Mouse (Mus musculus): ENCODE results near the gene Atp1a2. TPM values are rescaled to one million over a fixed set of nuclear protein-coding genes. Genes with fewer than 3 reads are reported as not detected.
A peak's percentile ranks its signal among the peaks of the same experiment; 100 is the strongest.

The Atp1a2 gene
- polyA plus RNA-seq, 1 experiment from 2014 or later = 69.0 TPM

GRCm38 (mm10) chr1:172302851-172303250 lies 5.0 kb upstream of the Atp1a2 start:
- Histone ChIP-seq H3K4me1 (ENCODE audit: control insufficient read depth, insufficient read depth, low read length) (peaks cover 11% of the 10 kb centered on the region), H3K27me3 (ENCODE audit: control insufficient read depth, insufficient read depth, low read depth, low read length) (no peaks in the 10 kb centered on the region), H3K9ac (ENCODE audit: low read depth, low read length) (no peak overlapping the region), H3K4me3 (ENCODE audit: low read depth, low read length) (no peak overlapping the region), H3K36me3 (ENCODE audit: control insufficient read depth, insufficient read depth, low read length) (no peaks in the 10 kb centered on the region), H3K4me2 (ENCODE audit: low read length) (no peak overlapping the region), H3K27ac (ENCODE audit: low read length) (no peak overlapping the region), H3K9me3 (replicated peaks; ENCODE audit: control insufficient read depth, low read length, poor library complexity, severe bottlenecking) (no peaks in the 10 kb centered on the region)
- ATAC-seq = no peak
- WGBS = 12% methylated on average over 6 of the region's 6 CpGs

- no peak overlapping the region for H3K4me3 ChIP-seq (ENCODE audit: low read depth, low read length)
- ATAC-seq = no peak
- H3K4me2 ChIP-seq (ENCODE audit: low read length) = no peak overlapping the region
- H3K27ac ChIP-seq (ENCODE audit: low read length) = no peak overlapping the region
- no peak overlapping the region for H3K9ac ChIP-seq (ENCODE audit: low read depth, low read length)
- H3K9me3 ChIP-seq (replicated peaks; ENCODE audit: control insufficient read depth, low read length, poor library complexity, severe bottlenecking) = no peaks in the 10 kb centered on the region
- H3K4me1 ChIP-seq (ENCODE audit: control insufficient read depth, insufficient read depth, low read length) = peaks cover 9% of the 10 kb centered on the region
- 59% methylated on average over 3 of the region's 3 CpGs for WGBS
- no peaks in the 10 kb centered on the region for H3K36me3 ChIP-seq (ENCODE audit: control insufficient read depth, insufficient read depth, low read length)
- no peaks in the 10 kb centered on the region for H3K27me3 ChIP-seq (ENCODE audit: control insufficient read depth, insufficient read depth, low read depth, low read length)
Observed at GRCm38 (mm10) chr1:172302311-172302710, 4.4 kb upstream of the Atp1a2 start.

- Histone ChIP-seq H3K4me1 (ENCODE audit: control insufficient read depth, insufficient read depth, low read length) (peaks cover 9% of the 10 kb centered on the region), H3K36me3 (ENCODE audit: control insufficient read depth, insufficient read depth, low read length) (no peaks in the 10 kb centered on the region), H3K9ac (ENCODE audit: low read depth, low read length) (no peak overlapping the region), H3K4me2 (ENCODE audit: low read length) (no peak overlapping the region), H3K27ac (ENCODE audit: low read length) (peak overlapping the region; percentile 38; the same call in 1 of the 2 replicates), H3K27me3 (ENCODE audit: control insufficient read depth, insufficient read depth, low read depth, low read length) (no peaks in the 10 kb centered on the region), H3K4me3 (ENCODE audit: low read depth, low read length) (no peak overlapping the region), H3K9me3 (replicated peaks; ENCODE audit: control insufficient read depth, low read length, poor library complexity, severe bottlenecking) (no peaks in the 10 kb centered on the region)
- ATAC-seq = peak; percentile 31; the same call in 1 of the 2 replicates
- 40% methylated on average over 12 of the region's 12 CpGs for WGBS
Observed at GRCm38 (mm10) chr1:172301180-172301579, 3.3 kb upstream of the Atp1a2 start.

- H3K27me3 ChIP-seq (ENCODE audit: control insufficient read depth, insufficient read depth, low read depth, low read length) = no peaks in the 10 kb centered on the region
- no peak for ATAC-seq
- H3K9ac ChIP-seq (ENCODE audit: low read depth, low read length) = no peak overlapping the region
- H3K9me3 ChIP-seq (replicated peaks; ENCODE audit: control insufficient read depth, low read length, poor library complexity, severe bottlenecking) = no peaks in the 10 kb centered on the region
- no peaks in the 10 kb centered on the region for H3K36me3 ChIP-seq (ENCODE audit: control insufficient read depth, insufficient read depth, low read length)
- H3K4me2 ChIP-seq (ENCODE audit: low read length) = no peak overlapping the region
- WGBS = 62% methylated on average over 5 of the region's 5 CpGs
- H3K4me3 ChIP-seq (ENCODE audit: low read depth, low read length) = no peak overlapping the region
- H3K27ac ChIP-seq (ENCODE audit: low read length) = 0 out of 2 replicates have a peak overlapping the region, but pooled peaks have one; percentile 11
- peaks cover 9% of the 10 kb centered on the region for H3K4me1 ChIP-seq (ENCODE audit: control insufficient read depth, insufficient read depth, low read length)
Observed at GRCm38 (mm10) chr1:172300247-172300646, 2.4 kb upstream of the Atp1a2 start.

- 61% methylated on average over 7 of the region's 7 CpGs for WGBS
- Histone ChIP-seq H3K27ac (ENCODE audit: low read length) (no peak overlapping the region), H3K27me3 (ENCODE audit: control insufficient read depth, insufficient read depth, low read depth, low read length) (no peaks in the 10 kb centered on the region), H3K9ac (ENCODE audit: low read depth, low read length) (no peak overlapping the region), H3K36me3 (ENCODE audit: control insufficient read depth, insufficient read depth, low read length) (no peaks in the 10 kb centered on the region), H3K4me3 (ENCODE audit: low read depth, low read length) (no peak overlapping the region), H3K9me3 (replicated peaks; ENCODE audit: control insufficient read depth, low read length, poor library complexity, severe bottlenecking) (no peaks in the 10 kb centered on the region), H3K4me2 (ENCODE audit: low read length) (no peak overlapping the region), H3K4me1 (ENCODE audit: control insufficient read depth, insufficient read depth, low read length) (peaks cover 9% of the 10 kb centered on the region)
- ATAC-seq = no peak
Observed at GRCm38 (mm10) chr1:172299528-172299927, 1.7 kb upstream of the Atp1a2 start.

GRCm38 (mm10) chr1:172296816-172297510 lies 901 bp downstream of the Atp1a2 start:
- H3K4me3 ChIP-seq (ENCODE audit: low read depth, low read length) = peak overlapping the region; percentile 30
- H3K36me3 ChIP-seq (ENCODE audit: control insufficient read depth, insufficient read depth, low read length) = no peaks in the 10 kb centered on the region
- peak overlapping the region; percentile 33 for H3K4me2 ChIP-seq (ENCODE audit: low read length)
- H3K4me1 ChIP-seq (ENCODE audit: control insufficient read depth, insufficient read depth, low read length) = peaks cover 9% of the 10 kb centered on the region
- 72% methylated on average over 6 of the region's 6 CpGs for WGBS
- H3K9ac ChIP-seq (ENCODE audit: low read depth, low read length) = peak overlapping the region; percentile 31; the same call in 1 of the 2 replicates
- ATAC-seq = no peak
- H3K27me3 ChIP-seq (ENCODE audit: control insufficient read depth, insufficient read depth, low read depth, low read length) = no peaks in the 10 kb centered on the region
- H3K27ac ChIP-seq (ENCODE audit: low read length) = peak overlapping the region; percentile 79
- H3K9me3 ChIP-seq (replicated peaks; ENCODE audit: control insufficient read depth, low read length, poor library complexity, severe bottlenecking) = no peaks in the 10 kb centered on the region

- Histone ChIP-seq H3K36me3 (ENCODE audit: control insufficient read depth, insufficient read depth, low read length) (no peaks in the 10 kb centered on the region), H3K9ac (ENCODE audit: low read depth, low read length) (no peak overlapping the region)
- ATAC-seq = peak; percentile 80
Observed at GRCm38 (mm10) chr1:172295751-172296197, 2.1 kb downstream of the Atp1a2 start.

GRCm38 (mm10) chr1:172293449-172293848 lies 4.4 kb downstream of the Atp1a2 start:
- ATAC-seq = no peak
- H3K4me1 ChIP-seq (ENCODE audit: control insufficient read depth, insufficient read depth, low read length) = 0 out of 2 replicates have a peak, but pooled peaks cover 4% of the 10 kb centered on the region
- H3K4me3 ChIP-seq (ENCODE audit: low read depth, low read length) = no peak overlapping the region

More at GRCm38 (mm10) chr1:172295751-172296197, 2.1 kb downstream of the Atp1a2 start:
- WGBS = 60% methylated on average over 4 of the region's 4 CpGs
- H3K27me3 ChIP-seq (ENCODE audit: control insufficient read depth, insufficient read depth, low read depth, low read length) = no peaks in the 10 kb centered on the region
- peaks cover 4% of the 10 kb centered on the region; the same call in 1 of the 2 replicates for H3K4me1 ChIP-seq (ENCODE audit: control insufficient read depth, insufficient read depth, low read length)
- H3K27ac ChIP-seq (ENCODE audit: low read length) = peak overlapping the region; percentile 79
- peak overlapping the region; percentile 17 for H3K4me3 ChIP-seq (ENCODE audit: low read depth, low read length)
- H3K9me3 ChIP-seq (replicated peaks; ENCODE audit: control insufficient read depth, low read length, poor library complexity, severe bottlenecking) = no peaks in the 10 kb centered on the region
- peak overlapping the region; percentile 33 for H3K4me2 ChIP-seq (ENCODE audit: low read length)

GRCm38 (mm10) chr1:172292880-172293279 lies 5.0 kb downstream of the Atp1a2 start:
- Histone ChIP-seq H3K27ac (ENCODE audit: low read length) (no peak overlapping the region), H3K36me3 (ENCODE audit: control insufficient read depth, insufficient read depth, low read length) (no peaks in the 10 kb centered on the region), H3K4me2 (ENCODE audit: low read length) (no peak overlapping the region), H3K27me3 (ENCODE audit: control insufficient read depth, insufficient read depth, low read depth, low read length) (no peaks in the 10 kb centered on the region), H3K4me1 (ENCODE audit: control insufficient read depth, insufficient read depth, low read length) (0 out of 2 replicates have a peak, but pooled peaks cover under 1% of the 10 kb centered on the region), H3K9me3 (replicated peaks; ENCODE audit: control insufficient read depth, low read length, poor library complexity, severe bottlenecking) (no peaks in the 10 kb centered on the region), H3K9ac (ENCODE audit: low read depth, low read length) (no peak overlapping the region), H3K4me3 (ENCODE audit: low read depth, low read length) (no peak overlapping the region)
- ATAC-seq = no peak
- 83% methylated on average over 2 of the region's 2 CpGs for WGBS

More at GRCm38 (mm10) chr1:172293449-172293848, 4.4 kb downstream of the Atp1a2 start:
- Histone ChIP-seq H3K36me3 (ENCODE audit: control insufficient read depth, insufficient read depth, low read length) (no peaks in the 10 kb centered on the region), H3K9me3 (replicated peaks; ENCODE audit: control insufficient read depth, low read length, poor library complexity, severe bottlenecking) (no peaks in the 10 kb centered on the region), H3K4me2 (ENCODE audit: low read length) (no peak overlapping the region), H3K27me3 (ENCODE audit: control insufficient read depth, insufficient read depth, low read depth, low read length) (no peaks in the 10 kb centered on the region), H3K27ac (ENCODE audit: low read length) (no peak overlapping the region), H3K9ac (ENCODE audit: low read depth, low read length) (no peak overlapping the region)
- WGBS = 88% methylated on average over 11 of the region's 11 CpGs

Data from midbrain, embryonic 16.5 days (tissue).